Mouse (Mus musculus): Measurements from ENCODE around the gene Gm9844. TPM values are rescaled to one million over a fixed set of nuclear protein-coding genes. Genes with fewer than 3 reads are reported as not detected.

Gm9844 gene
- polyA plus RNA-seq, 1 experiment: 1.9 TPM

DNA sequence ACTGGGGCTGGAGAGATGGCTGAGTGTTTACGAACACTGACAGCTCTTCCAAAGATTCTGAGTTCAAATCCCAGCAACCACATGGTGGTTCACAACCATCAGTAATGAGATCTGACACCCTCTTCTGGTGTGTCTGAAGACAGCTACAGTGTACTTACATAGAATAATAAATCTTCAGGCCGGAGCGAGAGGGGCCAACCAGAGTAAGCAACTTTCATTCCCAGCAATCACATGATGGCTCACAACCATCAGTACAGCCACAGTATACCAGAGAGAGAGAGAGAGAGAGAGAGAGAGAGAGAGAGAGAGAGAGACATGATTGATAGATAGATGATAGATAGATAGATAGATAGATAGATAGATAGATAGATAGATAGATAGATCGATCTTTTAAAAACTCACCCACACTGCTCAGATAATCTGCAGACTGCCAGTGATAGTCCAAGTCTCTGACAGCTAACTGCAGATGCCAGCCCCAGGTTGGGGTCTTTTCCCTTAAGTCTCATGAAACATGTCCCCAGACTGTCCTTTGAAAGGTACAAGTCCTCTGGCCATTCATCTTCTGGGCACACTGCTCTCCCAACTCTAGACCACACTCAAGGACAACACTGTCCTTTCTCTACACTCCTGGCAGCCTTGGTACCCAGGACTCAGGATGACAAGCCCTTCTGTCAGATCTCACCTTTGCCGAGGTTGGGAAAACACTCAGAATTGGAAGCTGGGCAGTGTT is 10.3 kb upstream of the Gm9844 start:
- H3K4me3 ChIP-seq (ENCODE audit: extremely low read depth, insufficient read depth, insufficient read length): no peak overlapping the region
- no peak for DNase-seq (ENCODE audit: low read depth in 1 of 2, low spot score in 2 of 2)
- no peak overlapping the region for H3K27ac ChIP-seq (ENCODE audit: insufficient read depth, low read length)
- WGBS: 93% methylated on average over 5 of the region's 5 CpGs
- no peaks in the 10 kb centered on the region; the same call in 1 of the 2 replicates for H3K4me1 ChIP-seq (ENCODE audit: control insufficient read depth, insufficient read depth, insufficient read length)
- H3K27me3 ChIP-seq (ENCODE audit: control insufficient read depth, insufficient read depth, low read length): no peaks in the 10 kb centered on the region
- no peak for TF ChIP-seq POLR2A (IDR thresholded peaks at IDR 0.05; ENCODE audit: low read depth, low read length)
- TF ChIP-seq CTCF (IDR thresholded peaks at IDR 0.05; ENCODE audit: extremely low read depth, insufficient read depth, insufficient read length, insufficient replicate concordance): no peak
- no peaks in the 10 kb centered on the region for H3K36me3 ChIP-seq (ENCODE audit: control insufficient read depth, insufficient read depth, low read length)

DNA sequence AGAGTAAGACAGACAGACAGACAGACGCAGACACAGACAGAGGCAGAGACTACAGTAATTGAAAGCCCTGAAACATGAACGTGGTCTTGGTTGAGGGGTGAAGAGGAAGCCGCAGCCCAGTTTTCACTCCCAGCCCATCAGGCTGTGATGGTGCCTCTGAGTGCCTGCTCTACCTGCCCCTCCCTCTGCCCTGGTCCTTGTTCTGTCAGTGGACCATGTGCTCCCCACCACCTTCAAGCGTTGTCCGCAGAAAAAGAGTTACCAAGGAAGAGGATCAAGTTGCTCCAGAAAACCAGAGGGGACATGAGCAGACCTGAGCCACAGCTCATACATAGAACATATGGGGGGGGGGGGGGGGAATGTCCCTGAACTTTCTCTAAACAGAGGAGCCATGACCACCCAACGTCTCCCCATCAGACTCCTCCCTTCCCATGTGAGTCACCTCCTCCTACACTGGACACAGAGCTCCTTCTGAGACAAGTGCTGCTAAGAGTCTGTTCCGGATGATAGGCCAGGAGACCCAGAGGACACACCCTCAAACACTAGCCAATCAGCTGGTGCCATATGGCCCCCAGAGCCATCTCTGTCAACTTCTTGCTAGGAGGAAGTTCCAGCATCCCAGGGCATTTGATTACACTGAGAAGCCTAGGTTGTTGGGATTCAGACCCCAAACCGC is 9.3 kb upstream of the Gm9844 start:
- no peak for TF ChIP-seq CTCF (IDR thresholded peaks at IDR 0.05; ENCODE audit: extremely low read depth, insufficient read depth, insufficient read length, insufficient replicate concordance)
- no peak for TF ChIP-seq POLR2A (IDR thresholded peaks at IDR 0.05; ENCODE audit: low read depth, low read length)
- Histone ChIP-seq H3K36me3 (ENCODE audit: control insufficient read depth, insufficient read depth, low read length) (no peaks in the 10 kb centered on the region), H3K27me3 (ENCODE audit: control insufficient read depth, insufficient read depth, low read length) (no peaks in the 10 kb centered on the region), H3K4me1 (ENCODE audit: control insufficient read depth, insufficient read depth, insufficient read length) (no peaks in the 10 kb centered on the region; the same call in 1 of the 2 replicates), H3K4me3 (ENCODE audit: extremely low read depth, insufficient read depth, insufficient read length) (no peak overlapping the region), H3K27ac (ENCODE audit: insufficient read depth, low read length) (peak overlapping the region; percentile 24; the same call in 1 of the 2 replicates)
- WGBS: 60% methylated on average over 8 of the region's 8 CpGs
- no peak for DNase-seq (ENCODE audit: low read depth in 1 of 2, low spot score in 2 of 2)

- H3K4me3 ChIP-seq (ENCODE audit: extremely low read depth, insufficient read depth, insufficient read length): no peak overlapping the region
- no peaks in the 10 kb centered on the region for H3K36me3 ChIP-seq (ENCODE audit: control insufficient read depth, insufficient read depth, low read length)
- H3K4me1 ChIP-seq (ENCODE audit: control insufficient read depth, insufficient read depth, insufficient read length): no peaks in the 10 kb centered on the region; the same call in 1 of the 2 replicates
- TF ChIP-seq CTCF (IDR thresholded peaks at IDR 0.05; ENCODE audit: extremely low read depth, insufficient read depth, insufficient read length, insufficient replicate concordance): no peak
- TF ChIP-seq POLR2A (IDR thresholded peaks at IDR 0.05; ENCODE audit: low read depth, low read length): no peak
- peak overlapping the region; percentile 24; the same call in 1 of the 2 replicates for H3K27ac ChIP-seq (ENCODE audit: insufficient read depth, low read length)
- H3K27me3 ChIP-seq (ENCODE audit: control insufficient read depth, insufficient read depth, low read length): no peaks in the 10 kb centered on the region
- DNase-seq (ENCODE audit: low read depth in 1 of 2, low spot score in 2 of 2): no peak
Observed at GRCm38 (mm10) chr7:24853233-24853563, 8.8 kb upstream of the Gm9844 start.

DNA sequence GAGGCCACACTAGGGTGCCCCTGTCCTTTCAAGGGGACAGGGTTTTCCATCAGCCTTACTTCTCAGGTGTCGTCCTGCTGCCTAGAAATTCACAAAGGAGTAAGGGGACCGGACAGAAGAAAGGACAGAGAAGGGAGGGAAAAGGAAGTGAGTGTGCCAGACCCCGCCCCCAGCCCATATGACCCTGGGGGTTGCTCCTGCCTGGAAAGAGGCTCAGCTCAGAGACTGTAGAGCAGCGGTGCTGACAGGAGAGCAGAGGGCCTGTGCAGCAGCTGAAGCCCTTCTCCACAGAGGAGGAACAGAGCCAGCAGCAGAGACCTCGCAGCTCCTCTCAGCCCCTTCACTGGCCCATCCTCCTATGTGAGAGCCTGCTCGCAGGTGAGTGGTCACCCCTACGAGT is 8.3 kb upstream of the Gm9844 start:
- H3K27me3 ChIP-seq (ENCODE audit: control insufficient read depth, insufficient read depth, low read length): no peaks in the 10 kb centered on the region
- no peak overlapping the region; the same call in 1 of the 2 replicates for H3K27ac ChIP-seq (ENCODE audit: insufficient read depth, low read length)
- no peak for DNase-seq (ENCODE audit: low read depth in 1 of 2, low spot score in 2 of 2)
- 67% methylated on average over 7 of the region's 7 CpGs for WGBS
- no peak for TF ChIP-seq POLR2A (IDR thresholded peaks at IDR 0.05; ENCODE audit: low read depth, low read length)
- TF ChIP-seq CTCF (IDR thresholded peaks at IDR 0.05; ENCODE audit: extremely low read depth, insufficient read depth, insufficient read length, insufficient replicate concordance): no peak
- H3K36me3 ChIP-seq (ENCODE audit: control insufficient read depth, insufficient read depth, low read length): no peaks in the 10 kb centered on the region
- no peak overlapping the region for H3K4me3 ChIP-seq (ENCODE audit: extremely low read depth, insufficient read depth, insufficient read length)
- H3K4me1 ChIP-seq (ENCODE audit: control insufficient read depth, insufficient read depth, insufficient read length): no peaks in the 10 kb centered on the region; the same call in 1 of the 2 replicates

GRCm38 (mm10) chr7:24856460-24857120 is 5.4 kb upstream of the Gm9844 start:
- 48% methylated on average over 6 of the region's 6 CpGs for WGBS
- H3K4me3 ChIP-seq (ENCODE audit: extremely low read depth, insufficient read depth, insufficient read length): no peak overlapping the region
- no peak overlapping the region for H3K27ac ChIP-seq (ENCODE audit: insufficient read depth, low read length)
- no peak for DNase-seq (ENCODE audit: low read depth in 1 of 2, low spot score in 2 of 2)
- TF ChIP-seq POLR2A (IDR thresholded peaks at IDR 0.05; ENCODE audit: low read depth, low read length) (no peak), CTCF (IDR thresholded peaks at IDR 0.05; ENCODE audit: extremely low read depth, insufficient read depth, insufficient read length, insufficient replicate concordance) (no peak)
- H3K4me1 ChIP-seq (ENCODE audit: control insufficient read depth, insufficient read depth, insufficient read length): no peaks in the 10 kb centered on the region
- H3K27me3 ChIP-seq (ENCODE audit: control insufficient read depth, insufficient read depth, low read length): no peaks in the 10 kb centered on the region
- no peaks in the 10 kb centered on the region for H3K36me3 ChIP-seq (ENCODE audit: control insufficient read depth, insufficient read depth, low read length)

DNA sequence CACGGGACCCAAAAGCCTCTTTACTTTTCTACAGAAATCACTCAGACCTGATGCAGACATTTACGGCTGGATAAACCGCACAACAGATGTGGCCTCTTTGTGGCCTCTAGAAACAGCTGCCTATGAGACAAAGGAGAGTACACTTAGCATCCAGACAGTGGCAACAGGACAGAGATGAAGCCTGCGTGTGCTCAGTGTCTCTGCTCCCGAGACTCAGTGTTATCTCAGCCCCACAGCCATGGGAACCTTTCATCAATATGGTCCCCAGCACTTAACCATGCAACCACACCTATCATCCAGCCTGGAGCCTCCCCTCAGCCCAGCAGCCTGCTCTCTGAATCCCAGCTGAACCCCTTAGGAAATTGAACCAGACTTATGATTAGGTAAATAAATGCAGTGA is 2.8 kb upstream of the Gm9844 start:
- 73% methylated on average over 5 of the region's 5 CpGs for WGBS
- no peak for DNase-seq (ENCODE audit: low read depth in 1 of 2, low spot score in 2 of 2)
- TF ChIP-seq POLR2A (IDR thresholded peaks at IDR 0.05; ENCODE audit: low read depth, low read length): no peak
- no peak for TF ChIP-seq CTCF (IDR thresholded peaks at IDR 0.05; ENCODE audit: extremely low read depth, insufficient read depth, insufficient read length, insufficient replicate concordance)
- Histone ChIP-seq H3K27me3 (ENCODE audit: control insufficient read depth, insufficient read depth, low read length) (no peaks in the 10 kb centered on the region), H3K4me1 (ENCODE audit: control insufficient read depth, insufficient read depth, insufficient read length) (no peaks in the 10 kb centered on the region), H3K27ac (ENCODE audit: insufficient read depth, low read length) (no peak overlapping the region; the same call in 1 of the 2 replicates), H3K36me3 (ENCODE audit: control insufficient read depth, insufficient read depth, low read length) (no peaks in the 10 kb centered on the region), H3K4me3 (ENCODE audit: extremely low read depth, insufficient read depth, insufficient read length) (no peak overlapping the region)

Measured in spleen, adult 2 months (tissue).